Mouse (Mus musculus) spleen, postnatal 4 days (tissue): Measurements from ENCODE around the gene Ercc8.

ENCODE experiments used
- DNase-seq, 2 experiments: peaks; one replicate each; pipeline ENCODE4 v3.0.0; 2022; ENCODE audit warnings: low spot score in 2 of 2

Gene Ercc8

DNA sequence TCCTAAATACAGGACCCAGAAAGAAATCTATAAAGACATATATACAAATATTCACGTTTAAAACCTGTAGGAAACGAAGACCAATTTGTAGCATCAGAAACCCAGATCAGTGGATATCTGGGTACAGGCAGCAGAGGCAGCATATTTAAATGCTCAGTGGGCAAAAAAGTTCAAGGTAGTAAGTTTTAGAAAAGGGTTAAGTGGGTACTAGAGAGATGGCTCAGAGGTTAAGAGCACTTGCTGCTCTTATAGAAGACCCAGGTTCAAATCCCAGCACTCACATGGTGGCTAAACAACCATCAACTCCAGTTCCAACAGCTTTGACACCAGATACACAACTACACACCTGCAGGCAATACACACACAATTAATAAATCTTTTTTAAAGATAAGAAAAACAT lies 1.4 kb upstream of the Ercc8 start:
- DNase-seq = no peak

DNA sequence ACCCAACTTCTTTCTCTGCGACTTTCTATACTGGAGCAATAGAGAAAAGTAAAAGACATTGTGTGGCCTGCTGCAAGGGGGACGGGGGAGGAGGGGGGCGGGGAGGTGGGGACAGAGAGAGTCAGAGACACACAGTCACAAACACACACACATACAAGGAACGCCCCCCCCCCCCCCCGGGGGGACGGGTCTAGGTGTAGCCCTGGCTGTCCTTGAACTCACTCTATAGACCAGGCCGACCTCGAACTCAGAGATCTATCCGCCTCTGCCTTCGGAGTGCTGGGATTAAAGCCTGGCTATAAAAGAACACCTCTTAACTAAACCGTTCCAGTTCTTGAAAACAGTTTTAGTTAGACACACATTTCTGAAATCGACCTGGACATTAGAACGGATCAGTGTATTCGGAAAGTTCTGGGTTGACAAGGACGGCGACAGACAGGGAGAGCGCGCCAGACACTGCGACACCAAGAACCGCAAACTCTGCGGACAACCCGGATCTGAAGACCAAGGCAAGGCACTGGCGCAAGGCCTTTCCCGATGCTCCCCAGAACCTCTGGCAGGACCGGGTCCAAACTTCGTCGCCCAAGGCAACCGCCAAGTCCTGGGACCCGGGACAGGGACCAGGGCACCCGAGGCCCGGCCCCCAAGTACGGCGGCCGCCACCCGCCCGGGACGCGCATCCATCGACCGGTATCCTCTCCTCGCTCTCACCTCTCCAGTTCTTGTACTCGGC lies 633 bp upstream of the Ercc8 start:
- DNase-seq = peak in 1 of 2 experiments; percentile 77

DNA sequence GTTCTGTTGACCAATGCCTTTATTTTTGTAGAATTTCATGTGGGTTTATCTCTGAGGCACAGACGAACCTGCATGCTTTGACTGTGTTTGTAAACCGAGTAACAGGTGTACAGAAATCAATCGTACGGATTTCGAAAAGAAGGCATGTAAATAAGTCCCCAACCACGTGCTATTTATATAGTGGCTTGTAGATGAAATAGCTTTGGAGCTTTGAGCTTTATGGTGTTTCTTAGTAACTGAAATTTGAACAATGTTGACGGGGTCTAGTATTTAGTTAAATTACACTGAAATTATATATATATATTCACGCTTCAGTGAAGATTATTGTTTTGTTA lies 677 bp downstream of the Ercc8 start:
- DNase-seq = no peak

DNA sequence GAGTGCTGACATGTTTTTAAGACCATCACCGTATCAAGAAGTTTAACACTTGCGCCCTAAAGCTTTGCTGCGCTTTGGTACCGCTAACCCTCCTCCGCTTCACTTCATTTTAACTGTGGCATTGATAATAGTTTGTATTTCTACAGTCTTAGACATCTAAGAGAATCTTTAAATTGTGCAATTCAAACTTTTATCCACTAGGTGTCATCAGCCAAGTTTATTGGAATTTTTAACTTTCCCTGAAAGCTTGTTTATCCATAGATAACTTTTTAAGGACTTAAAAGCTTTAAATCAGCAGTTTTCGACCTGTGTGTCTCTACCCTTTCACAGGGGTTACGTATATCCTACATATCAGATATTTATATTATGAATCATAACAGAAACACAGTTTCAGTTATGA lies 1.4 kb downstream of the Ercc8 start:
- DNase-seq = no peak

DNA sequence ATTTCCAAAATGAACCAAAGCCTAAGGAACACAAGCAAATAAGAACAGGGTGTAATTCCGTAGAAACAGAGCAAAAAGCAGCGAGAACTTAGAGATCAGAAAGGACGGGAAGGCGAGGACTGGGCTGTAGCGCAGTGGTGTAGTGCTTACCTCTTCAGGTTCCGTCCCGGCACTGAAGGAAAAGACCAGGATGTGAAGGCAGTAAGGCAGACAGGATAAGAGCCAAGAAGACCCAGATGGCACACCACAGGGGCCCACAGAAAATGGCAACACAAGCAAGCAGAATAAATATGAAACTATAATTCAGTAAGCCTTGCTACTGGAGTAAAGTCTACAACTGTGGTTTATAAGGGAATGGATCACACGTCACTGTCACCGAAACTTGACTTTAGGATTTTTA lies 5.4 kb downstream of the Ercc8 start:
- no peak for DNase-seq

DNA sequence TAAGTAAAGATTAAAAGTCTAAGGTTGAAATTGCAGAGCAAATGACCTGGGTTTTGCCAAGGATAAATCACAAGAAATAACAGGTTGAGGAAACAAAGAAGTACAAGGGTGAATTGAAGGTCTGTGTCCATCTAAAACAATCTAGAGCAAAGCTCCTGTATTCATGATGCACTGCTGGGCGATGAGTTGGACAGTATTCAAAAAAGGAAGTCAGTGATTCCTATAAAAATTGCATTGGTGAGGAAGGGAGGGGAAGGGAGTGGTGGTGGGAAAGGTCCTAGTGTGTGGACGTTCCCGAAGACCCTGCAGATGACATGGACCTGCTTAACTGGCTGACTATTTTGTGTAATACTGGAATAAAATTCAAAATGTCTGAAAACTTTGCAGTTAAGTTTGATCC lies 6.1 kb downstream of the Ercc8 start:
- DNase-seq = no peak

DNA sequence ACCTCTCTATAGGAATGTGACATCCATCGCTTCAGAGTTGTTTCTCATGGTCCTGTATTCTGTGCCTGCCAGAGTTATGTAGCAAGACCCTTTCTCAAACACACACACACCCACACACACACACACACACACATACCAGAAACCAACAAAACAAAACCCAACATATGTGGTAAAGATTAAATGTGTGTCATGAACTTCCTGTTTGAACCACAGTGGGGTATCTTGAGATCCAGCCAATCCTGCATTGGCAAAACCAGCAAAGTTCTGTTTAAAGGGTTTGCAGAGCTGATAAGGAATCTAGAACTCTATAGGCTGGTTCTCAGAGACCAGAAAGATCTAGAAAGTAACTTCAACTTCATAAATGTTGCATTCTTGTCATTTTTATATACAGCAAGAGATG lies 11.5 kb downstream of the Ercc8 start:
- no peak for DNase-seq

DNA sequence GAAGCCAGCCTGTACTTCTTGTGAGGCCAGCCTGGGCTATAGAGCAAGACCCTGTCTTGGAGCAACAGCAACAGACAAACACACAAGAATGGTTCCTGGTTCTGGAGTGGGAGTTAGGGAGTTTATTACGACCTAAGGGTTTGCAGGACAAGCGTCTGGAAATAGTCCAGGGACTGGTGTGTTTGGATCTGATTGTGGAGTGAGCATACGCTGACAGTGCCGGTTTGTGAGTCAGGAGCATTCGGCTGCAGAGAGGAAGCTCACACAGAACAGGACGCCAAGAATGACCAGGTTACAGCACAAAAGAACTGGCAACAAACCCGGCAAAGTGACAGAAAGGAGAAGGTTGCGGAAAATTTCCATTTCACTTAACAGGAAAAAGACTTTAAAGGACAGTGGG lies 12.0 kb downstream of the Ercc8 start:
- no peak for DNase-seq

DNA sequence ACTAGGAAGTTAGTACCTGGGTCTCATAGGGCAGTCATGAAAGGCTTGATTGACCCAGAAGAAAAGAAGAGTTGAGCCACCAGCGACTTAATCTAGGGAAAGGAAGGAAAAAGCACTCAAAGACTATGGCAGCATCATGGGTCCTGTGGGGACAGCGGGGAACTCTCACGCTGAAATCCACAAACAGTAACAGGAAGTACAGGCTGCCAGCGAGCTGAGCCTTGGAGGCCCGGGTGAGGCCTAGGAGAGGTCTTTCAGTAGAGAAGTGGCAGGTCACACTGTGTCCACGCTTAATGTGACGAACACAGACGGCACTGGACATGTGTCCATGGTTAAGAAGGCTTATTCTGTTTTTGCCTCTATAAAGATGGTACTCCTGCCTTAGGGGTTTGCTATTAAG lies 21.1 kb downstream of the Ercc8 start:
- DNase-seq = no peak

DNA sequence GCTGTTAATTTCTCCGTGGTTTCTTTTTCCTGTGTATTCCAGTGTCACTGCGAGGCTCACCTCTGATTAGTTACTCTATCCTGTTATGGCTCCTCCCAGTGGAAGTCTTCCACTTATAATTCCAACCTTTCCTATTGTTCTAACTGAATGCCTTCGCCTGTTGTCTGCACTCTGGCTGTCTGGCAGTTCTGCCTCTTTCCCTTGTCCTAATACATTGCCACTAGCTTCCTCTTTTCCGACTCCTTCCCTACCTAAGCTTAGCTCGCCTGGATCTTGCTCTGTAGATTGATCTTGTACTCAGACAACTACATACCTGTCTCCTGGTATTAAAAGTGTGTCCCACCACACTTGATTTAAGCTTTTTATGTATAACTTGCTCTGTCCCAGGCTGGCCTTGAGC lies 22.3 kb downstream of the Ercc8 start:
- DNase-seq = no peak

DNA sequence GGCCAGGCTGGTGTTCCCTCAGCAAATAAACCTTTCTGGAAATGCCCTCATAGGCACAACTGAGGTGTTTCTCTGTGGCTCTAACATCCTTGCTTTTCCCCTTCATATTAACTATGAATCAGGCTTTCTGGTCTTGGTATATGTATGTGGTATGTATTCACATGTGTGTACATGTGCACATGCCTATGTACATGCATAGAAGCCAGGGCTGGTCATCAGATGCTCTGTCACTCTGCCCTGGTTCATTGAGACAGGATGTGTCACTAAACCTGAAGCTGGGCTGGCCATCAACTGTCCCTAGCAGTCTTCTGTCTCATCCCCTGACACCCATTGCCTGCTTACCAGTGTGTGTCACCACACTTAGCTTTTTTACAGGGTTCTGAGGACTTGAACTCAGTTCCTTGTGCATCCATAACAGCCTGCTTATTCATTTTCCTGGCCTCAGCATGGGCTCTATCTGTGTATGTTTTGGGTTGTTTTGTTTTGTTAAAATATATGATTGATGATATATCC lies 26.3 kb downstream of the Ercc8 start:
- no peak for DNase-seq

DNA sequence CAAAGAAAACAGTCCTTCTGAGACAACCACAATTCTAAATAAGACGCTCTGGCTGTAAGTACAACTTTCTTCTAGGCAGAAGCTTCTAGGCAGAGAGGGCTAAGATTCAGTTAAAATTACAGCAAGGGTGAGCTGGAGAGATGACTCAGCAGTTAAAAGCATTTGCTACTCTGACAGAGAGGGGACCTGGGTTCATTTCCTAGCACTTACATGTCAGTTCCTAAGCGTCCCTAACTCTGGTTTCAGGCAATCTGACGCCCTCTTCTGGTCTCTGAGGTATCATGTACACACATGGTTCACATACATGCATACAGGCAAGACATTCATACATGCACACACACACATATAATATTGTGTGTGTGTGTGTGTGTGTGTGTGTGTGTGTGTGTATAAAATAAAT lies 27.0 kb downstream of the Ercc8 start:
- no peak for DNase-seq

DNA sequence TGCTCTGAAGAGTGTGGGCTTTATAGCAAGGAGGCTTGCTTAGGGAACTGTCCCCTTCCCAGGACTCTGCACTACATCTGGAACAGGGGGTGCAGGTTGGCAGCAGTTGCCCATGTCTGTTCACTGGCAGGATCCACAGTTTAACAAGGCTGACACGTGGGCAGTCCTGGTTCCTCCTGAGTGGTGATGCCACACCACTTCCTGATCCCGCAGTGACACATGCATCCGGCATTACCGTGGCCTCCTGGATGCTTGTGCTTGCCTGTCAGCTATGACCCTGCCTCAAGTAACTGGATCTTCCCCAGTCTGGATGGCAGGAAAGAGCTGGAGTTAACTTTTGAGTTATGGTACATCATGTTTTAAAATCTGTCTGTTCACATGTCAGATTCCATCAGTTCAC lies 29.5 kb downstream of the Ercc8 start:
- DNase-seq = no peak

DNA sequence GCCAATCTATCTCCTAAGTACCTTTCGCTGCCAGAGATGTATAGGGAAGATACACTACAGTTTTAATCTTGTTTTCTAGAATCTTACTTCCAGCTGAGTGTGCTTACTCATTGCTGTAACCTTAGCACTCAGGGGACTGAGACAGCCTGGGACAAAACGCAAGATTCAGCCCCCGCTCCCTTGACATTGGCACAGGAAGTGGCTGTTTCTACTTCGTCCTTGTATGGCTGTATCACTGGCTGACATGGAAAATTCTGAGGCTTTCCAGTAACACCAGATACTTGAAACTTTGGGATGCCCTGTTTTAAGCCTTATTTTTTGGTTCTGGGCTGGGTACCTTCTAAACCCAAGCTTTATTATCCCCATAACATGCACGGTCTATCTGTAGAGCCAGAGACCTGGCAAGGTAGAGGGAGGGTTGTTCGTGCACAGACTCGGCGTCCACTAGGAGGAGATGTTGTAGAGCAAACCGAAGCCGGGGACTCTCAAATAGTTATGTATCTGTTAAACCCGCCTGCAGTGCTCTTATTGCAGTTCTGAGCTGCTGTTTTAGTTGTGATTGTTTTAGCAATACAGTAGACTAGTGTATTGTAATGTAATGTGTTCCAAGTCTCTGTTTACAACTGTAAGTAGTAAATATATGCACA lies 32.7 kb downstream of the Ercc8 start:
- peak in 1 of 2 experiments; percentile 35 for DNase-seq

DNA sequence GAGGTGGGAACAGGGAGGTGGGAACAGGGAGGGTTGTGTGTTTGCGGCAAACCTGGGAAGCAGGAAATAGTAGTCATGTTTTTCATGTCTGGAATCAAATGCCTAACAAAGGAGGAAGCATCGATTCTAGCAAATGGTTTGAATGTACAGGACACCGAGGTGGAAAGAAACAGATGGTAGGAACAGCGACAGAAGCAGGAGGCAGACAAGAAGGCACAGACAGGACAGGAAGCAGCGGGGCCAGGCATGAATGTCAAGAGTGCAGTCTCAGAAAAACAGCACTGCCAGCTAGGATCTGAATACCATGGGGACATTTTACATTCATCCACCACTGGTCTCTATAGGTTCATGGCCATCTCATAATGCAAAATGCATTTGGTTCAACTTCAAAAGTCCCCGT lies 36.9 kb downstream of the Ercc8 start:
- DNase-seq = no peak

DNA sequence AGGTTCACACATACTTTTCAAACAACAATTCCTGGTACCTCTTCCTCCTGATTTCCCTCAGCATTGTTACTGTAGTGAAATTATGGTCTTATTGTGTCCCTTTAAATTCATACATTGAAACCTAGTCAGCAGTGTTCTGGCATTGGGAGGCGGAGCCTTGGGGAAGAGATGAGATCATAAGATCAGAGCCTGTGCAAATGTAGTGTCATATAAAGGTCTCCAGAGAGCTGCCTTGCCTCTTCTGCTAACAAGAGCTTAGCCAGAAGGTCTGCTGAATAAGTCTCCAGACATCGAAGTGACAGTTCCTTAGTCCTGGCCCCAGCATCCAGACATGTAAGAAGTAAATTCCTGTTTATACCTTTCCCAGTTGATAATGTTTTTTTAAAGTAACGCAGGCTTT lies 46.3 kb downstream of the Ercc8 start:
- DNase-seq = no peak

DNA sequence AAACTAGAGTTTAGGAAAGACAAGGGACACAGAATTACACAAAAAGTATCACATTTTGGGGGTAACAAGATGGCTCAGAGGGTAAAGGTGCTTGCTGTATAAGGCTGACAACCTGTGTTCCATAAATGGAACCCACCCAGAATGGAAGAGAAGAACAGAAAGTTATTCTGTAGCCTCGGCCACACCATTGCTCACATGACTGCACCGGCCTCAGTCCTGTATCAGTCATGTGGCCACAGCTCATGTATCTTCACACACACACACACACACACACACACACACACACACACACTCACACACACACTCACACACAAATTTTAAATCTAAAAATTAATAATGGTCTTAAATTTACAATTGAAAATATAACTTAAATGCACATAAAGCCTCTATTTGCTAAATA lies 48.9 kb downstream of the Ercc8 start:
- no peak for DNase-seq

DNA sequence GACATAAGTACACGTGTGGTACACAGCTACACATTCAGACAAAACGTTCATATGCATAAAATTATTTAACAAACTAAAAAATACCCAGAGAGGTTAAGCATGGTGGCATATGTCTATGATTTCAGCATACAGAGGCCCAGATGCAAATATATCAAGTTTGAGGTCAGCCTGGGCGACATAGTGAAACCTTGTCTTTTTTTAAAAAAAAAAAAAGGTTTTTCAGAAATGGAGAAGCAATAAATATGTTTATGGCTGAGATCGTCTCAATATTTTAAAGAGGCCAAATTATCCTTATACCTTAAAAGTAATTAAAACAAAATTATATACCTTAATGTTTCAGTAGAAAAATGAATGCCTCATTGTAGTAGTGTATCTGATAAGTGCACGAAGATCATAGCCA lies 49.6 kb downstream of the Ercc8 start:
- DNase-seq = no peak

DNA sequence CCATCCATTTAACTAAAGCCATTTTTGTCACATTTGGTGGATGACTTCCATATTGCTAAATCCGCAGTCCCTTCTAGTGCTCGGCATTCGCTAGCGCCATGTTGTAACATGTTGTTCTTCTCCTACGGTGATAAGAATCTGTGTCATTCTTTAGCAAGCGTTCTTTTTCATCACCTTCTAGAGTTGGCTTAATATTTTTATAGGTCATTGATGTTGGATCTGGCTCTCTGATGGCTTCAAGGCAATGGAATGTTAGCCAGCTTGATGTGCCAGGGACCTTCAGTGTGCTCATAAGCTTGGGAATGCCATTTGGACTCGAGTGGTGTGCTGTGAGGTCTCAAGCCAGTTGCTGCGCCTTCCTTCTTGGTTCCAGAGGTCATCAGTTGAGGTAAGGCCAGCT lies 52.4 kb downstream of the Ercc8 start:
- no peak for DNase-seq

DNA sequence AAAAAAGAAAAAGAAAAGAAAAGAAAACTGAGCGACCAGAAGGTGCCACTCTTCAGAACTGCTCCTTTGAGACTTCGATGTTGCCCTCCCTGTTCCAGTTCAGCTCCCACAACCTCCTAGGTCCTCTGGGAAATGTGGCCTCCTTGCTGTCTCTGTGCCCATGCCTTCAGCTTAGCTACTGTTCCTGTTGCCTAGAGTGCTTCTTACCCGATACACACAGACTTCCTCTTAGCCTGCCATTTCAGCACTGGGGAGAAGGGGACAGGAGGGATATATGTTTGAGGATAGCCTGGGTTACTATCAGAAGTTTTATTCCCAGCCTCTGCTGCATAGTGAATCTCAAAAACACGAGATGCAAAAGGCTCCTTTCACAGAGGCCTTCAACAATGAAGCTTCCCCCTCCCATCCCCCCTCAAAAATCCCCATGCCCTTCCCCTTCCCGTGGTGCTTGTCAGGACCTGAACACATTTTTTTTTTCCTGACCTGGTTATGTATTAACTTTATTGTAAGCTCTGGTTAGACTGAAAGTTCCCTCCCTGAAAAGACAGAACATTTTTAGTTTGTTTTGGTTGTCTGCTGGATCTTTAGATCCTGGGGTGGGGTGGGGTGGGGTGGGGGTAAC lies 54.0 kb downstream of the Ercc8 start:
- DNase-seq = peak in 1 of 2 experiments; percentile 42

DNA sequence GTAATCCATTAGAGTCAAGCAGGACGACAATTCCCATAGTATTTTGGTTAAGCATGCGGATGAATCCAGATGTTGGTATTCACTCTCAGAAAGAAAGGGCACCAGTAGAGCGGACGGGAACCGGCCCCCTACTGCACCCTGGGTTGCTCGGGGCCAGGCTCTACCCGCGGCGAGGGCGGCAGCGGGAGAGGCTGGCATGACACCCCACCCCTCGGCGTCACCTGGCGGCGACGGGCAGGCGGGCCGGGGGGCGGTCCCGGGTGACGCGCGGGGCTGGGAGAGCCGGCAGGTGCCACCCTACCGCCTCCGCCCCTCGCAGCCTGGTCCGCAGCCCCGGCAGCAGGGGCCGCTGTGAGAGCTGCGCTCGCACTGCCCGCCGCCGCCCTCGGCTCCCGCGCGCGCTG lies 55.6 kb downstream of the Ercc8 start, which contains the start of gene Elovl7:
Gene Elovl7, plus strand, starts transcription at position 324 of the 404 bp plus-strand sequence.
- DNase-seq = peak; percentile 69 to 86

DNA sequence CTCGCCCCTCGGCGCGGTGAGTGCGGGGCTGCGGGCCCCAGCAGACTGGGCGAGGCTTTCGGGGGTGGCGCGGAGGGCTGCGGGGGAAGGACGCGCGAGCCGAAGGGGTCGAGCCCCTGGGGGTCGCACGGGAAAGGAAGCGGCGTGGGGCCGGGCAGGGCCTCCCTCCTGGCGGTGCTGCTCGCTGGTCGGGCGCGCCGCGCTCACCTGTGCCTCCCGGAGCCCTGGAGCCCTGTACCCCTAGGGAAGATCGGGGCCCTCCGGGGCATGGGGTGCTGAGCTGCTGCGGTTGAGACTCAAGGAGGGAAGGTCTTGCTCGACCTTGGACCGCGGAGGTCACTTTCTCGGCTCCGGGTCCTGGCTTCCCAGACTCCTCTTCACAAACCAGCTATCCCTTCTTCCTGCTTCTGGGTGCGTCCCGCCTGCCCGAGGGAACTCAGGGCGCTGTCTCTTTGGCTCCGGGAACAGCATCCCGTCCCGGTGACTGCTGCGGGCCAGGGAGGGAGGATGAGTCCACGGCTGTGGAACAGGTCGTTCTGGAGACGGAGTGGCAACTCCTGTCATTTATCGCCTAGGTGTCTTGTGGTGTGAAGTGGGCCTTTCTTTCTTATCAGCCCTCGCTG lies 56.1 kb downstream of the Ercc8 start:
- peak in 1 of 2 experiments; percentile 69 for DNase-seq
